Mouse (Mus musculus) frontal cortex, postnatal 25 days (tissue): Measurements from ENCODE around the gene Hist1h2bh.
A peak's percentile ranks its signal among the peaks of the same experiment; 100 is the strongest.

Experiments used
- DNase-seq, 2 experiments: peaks; one replicate each; pipeline ENCODE4 v3.0.0; 2022; ENCODE audit warnings: low spot score in 2 of 2

Gene Hist1h2bh

DNA sequence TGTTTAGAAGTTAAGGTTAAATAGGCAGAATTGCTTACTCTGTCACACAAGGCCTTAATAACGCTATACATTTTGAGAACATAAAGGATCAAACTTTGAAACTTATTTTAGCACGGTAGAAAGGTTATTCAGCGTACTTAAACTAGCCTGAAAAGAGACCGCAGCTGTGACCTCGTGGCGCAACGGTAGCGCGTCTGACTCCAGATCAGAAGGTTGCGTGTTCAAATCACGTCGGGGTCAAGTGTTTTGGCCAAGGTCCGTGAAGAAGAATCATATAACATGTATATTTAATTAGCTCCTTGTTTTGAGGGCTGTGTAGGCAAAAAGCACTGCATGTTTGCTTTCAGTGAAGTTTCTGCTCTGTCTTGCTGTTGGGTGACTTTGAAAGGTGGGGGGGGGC is 36.8 kb downstream of the Hist1h2bh start:
- no peak for DNase-seq

DNA sequence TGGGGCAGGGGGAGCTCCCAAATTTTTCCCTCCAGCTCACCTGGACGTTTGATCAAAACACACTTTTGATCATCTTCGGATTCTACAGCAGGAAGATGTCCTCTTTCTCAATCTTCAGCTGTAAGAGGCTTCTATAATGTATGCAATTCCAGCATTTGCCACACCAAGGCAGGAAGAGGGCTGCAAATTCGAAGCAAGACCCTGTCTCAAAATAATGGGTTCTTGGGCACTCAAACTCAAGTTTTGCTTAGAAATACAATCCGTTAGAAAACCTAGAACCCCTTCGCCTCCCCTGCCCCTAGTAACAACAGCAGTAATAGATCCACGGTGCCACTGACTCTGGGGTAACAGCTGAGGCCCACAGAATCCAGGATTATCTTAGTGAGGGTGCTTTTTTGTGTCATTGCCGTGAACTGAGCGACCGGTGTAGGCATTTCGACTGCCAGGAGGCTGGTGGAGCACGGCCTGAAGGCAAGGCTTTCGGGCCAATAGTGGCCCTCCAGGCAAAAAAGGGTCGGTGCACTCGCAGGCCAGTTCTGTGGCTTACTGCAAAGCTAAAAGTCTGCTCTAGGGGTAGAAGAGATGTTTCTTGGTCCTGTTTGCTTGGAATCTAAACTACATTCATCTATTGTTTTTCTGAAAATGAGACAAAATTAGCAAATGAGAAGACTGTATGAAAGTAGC is 37.4 kb downstream of the Hist1h2bh start:
- no peak for DNase-seq

DNA sequence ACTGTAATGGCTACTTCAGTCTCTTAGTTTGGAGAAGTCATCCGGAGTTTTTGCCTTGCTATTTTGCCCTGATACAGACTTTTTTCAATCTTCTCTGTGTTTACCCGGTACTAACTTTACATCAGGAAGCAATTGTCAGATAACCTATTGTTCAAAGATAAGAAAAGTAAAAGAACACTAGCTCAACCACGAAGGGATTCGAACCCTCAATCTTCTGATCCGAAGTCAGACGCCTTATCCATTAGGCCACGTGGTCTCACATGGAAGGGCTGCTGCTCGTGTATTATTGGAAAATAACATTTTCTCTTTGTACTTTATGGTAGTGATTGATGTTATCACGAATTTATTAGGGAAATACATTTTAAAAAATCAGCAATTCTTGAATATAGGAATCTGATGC is 39.4 kb downstream of the Hist1h2bh start:
- DNase-seq: peak in 1 of 2 experiments; percentile 71

DNA sequence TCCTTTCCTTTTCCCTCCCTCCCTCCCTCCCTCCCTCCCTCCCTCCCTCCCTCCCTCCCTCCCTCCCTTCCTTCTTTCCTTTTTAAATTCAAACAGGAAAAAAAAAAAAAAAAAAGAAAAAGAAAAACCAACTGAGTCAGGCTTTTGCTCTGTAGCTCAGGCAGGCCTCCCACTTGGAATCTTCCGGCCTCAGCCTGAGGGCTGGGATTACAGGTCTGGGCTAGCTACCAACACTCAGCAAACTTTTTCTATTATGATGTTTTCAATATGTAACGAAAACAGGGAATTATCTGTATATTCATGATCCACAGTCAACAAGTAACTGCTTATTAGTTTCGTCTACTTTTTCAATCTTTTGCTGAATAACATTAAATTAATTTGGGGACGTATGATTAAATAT is 40.3 kb downstream of the Hist1h2bh start:
- DNase-seq: no peak

DNA sequence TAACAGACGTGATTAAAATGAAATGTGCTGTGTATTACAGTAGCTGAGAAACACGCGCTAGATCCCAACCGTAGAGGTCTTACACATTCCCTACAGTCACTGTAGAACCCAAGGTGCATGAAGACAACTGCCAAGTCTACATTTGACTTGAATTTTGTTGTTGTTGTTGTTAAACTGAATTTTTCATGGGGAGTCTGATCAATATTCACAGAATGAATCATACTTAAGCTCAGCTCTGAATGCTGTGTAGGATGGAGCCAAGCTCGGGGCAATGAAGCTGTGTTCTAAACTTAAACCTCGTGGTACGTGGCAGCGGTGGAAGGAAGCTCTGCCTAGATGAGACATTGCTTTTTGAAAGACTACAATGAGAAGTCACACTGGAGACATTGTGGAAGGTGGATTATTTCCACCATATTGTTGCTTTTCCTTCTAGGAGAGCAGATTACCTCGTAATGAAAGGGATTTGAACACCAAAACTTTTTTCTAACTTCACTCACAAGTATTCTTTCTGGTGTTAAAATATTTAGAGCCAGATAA is 41.1 kb downstream of the Hist1h2bh start:
- DNase-seq: no peak

DNA sequence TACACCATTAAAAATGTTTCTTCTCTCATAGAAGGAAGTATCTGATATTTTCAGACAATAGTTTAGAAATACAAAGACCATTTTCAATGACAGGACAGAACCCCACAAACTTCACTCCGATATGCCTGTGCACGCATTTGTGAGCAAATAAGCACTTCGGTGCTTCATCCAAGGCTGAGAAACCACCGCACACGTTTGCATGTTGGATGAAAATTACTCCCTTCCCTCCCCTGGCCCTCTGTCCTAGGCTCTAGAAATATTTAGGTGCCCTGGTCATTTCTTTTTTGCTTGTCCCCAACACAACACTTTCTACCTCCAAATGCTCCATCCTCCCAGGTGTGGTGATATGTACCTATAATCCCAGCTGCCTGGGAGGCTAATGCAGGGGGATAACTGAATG is 41.7 kb downstream of the Hist1h2bh start:
- no peak for DNase-seq

DNA sequence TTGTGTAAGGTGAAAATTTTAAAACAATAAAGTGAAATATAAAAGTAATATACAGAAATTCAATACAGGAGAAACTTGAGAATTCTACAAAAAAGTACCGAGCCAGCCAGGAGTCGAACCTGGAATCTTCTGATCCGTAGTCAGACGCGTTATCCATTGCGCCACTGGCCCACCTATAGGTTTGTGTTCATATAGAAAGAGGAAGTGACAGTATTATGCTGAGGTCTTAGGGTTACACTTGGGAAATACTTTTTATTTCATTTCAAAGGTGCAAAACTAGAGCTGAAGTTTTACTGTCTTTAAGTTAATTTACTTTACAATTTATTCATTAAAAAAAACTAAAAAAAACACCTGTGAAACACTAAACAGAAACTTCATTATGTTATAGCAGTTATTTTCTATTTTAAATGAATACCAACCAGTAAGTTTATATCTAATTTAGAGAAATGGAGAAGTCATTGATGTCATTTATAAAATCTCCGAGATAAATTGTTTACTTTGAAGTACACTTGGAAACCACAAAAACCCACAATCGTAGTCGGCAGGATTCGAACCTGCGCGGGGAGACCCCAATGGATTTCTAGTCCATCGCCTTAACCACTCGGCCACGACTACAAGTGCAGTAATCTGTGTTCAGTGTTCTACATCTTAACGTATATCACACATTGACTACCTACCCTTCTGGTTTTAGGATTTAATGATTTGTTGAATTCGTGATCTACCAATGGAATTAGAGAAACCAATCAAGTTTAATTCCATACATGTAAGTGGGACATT is 42.6 kb downstream of the Hist1h2bh start:
- peak; percentile 61 to 78 for DNase-seq

DNA sequence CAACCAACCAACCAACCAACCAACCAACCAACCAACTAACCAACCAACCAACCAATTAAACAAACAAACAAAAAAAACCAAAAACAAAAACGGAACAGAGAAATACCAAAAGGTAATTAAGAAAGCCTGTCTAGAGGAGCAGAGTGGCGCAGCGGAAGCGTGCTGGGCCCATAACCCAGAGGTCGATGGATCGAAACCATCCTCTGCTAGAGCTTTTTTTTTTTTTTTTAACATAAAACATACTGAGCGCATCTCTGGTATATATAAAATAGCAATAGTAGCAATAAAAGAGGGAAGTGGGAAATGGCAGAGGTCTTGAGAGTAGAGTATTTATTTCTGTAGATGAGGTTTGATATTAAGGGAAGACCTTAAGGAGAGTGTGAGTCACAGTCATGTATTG is 43.2 kb downstream of the Hist1h2bh start:
- no peak for DNase-seq

DNA sequence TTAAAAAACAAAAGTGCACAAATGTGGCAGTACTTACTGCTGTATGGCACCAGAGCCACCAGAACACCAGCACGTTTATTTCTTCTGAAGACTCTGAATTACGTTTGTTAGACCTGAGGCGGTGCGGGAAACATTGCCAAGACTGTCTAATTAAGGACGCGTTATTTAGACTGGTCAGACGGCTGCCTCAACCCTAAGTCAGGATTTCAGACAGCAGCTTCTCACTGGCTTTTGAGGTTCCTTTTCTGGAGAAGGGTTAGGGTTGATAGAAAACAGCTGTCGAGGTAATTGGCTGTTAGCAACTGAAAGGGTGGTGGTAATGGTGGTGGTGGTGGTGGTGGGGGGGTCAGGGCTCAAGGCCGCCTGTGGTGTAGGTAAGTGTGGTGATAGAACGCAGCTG is 44.5 kb downstream of the Hist1h2bh start:
- no peak for DNase-seq

DNA sequence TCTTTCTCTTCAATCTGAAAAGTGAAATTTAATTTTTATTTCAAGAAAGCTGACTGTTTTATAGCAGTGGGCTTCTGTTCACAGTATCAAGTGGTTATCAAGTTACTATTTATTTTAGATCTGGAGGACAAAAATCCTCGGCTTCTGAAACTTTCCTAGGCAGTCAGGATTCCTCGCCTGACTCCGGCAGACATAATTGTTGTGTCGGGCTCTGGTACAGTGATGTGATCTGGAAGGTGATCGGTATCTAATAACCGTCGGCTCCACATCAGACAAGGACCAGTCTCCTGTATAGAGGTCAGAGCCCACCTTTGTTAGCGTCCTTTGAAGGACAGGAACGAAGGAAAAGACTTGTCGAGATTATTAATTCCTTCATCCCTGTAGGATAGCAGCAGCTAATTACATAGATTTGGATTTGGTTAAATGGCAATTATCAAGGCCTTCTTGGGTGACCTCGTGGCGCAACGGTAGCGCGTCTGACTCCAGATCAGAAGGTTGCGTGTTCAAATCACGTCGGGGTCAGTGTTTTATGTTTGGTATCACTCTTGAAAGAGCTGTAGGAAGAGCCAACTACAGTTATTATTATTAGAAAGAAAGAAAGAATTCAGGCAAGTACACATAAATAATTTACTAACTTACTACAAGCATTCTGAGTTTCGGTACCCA is 45.4 kb downstream of the Hist1h2bh start:
- DNase-seq: peak; percentile 28 to 52

DNA sequence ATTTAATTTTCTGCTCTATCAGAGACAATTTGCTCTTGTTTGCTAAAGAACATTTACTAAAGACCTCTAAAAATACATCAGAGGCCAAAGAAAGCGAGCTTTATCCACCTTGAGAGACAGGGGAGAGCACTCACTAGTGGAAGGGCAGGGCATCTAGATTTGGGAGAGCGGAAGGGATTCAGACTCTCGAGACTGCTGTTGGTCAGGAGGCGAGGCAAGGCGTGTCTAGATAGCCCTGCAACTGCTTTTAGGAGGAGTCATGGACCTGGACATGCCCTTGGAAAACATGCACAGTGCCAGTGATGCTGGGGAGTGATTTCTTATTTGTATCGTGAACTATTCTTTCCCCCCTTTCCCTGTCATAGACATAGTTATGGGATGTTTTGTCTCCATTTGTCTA is 47.7 kb downstream of the Hist1h2bh start:
- DNase-seq: no peak

DNA sequence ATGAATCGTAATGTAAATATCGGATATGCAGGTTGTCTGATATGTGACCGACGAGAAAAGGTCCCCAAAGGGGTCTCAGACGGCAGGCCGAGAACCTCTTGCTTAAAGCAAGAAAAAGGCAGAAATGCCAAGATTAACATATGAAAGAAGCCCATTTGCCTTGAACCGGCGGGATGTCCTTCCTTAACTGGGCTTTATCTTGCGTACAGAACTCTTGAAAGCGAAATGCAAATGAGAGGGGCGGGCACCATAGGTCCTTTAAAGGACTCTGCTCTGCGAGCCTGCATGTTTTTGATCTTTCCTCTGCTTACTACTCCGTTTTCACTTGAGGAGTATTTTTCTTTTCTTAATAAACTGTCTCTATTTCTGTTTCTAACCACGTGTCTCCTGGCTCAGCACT is 51.2 kb downstream of the Hist1h2bh start:
- DNase-seq: no peak
